Mouse (Mus musculus) cortical plate, adult 2 months (tissue): ENCODE measurements around the gene Camta2.

Experiments
- CTCF ChIP-seq: fragments of 200-500 bp; IDR thresholded peaks from 2 replicates; pipeline ENCODE4 v1.5.1; 2011; ENCODE audit warnings: mild to moderate bottlenecking, control low read depth, low read length; ENCODE audit not compliant: insufficient read depth; ENCODE audit errors: extremely low read depth
- POLR2A ChIP-seq: fragments of 200-500 bp; IDR thresholded peaks from 2 replicates; pipeline ENCODE4 v1.6.1; 2011; ENCODE audit warnings: mild to moderate bottlenecking, low read length, control low read depth; ENCODE audit not compliant: insufficient read depth; ENCODE audit errors: extremely low read depth

DNA sequence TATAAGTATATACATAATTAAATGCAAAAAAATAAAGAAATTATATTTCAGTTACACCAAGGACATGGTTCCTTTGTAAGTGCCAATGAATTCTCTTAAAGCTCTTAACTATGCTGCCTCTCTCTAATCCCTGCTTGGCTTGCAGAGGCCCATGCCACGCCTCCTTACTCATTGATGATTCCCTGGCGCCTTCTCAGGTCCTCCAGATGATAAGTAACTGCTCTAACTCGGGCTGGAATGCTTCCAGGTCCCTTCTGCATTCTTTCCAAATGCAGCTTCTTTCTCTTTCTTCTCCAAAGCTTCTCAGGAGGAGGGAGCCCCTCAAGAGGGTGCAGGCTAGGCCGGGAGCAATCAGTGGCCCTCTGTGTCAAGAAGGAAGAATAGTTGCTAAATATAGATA lies 1.7 kb upstream of the Camta2 start:
- TF ChIP-seq POLR2A (no peak), CTCF (no peak)
